Mouse (Mus musculus): Measurements from ENCODE around the gene Slc35a2. TPM values are rescaled to one million over a fixed set of nuclear protein-coding genes. Genes with fewer than 3 reads are reported as not detected.

The Slc35a2 gene
- polyA plus RNA-seq, 1 experiment from 2014 or later, result 12.5 TPM

- Histone ChIP-seq H3K4me2 (no peak overlapping the region), H3K27ac (ENCODE audit: low read depth, low read length) (no peak overlapping the region), H3K9me3 (ENCODE audit: control insufficient read depth, low read length) (no peaks in the 10 kb centered on the region), H3K4me1 (replicated peaks; ENCODE audit: control insufficient read depth, insufficient read depth, low read length) (peaks cover 3% of the 10 kb centered on the region), H3K27me3 (replicated peaks; ENCODE audit: control insufficient read depth, insufficient read depth, low read length) (no peaks in the 10 kb centered on the region), H3K36me3 (ENCODE audit: control insufficient read depth, insufficient read depth, low read length) (no peaks in the 10 kb centered on the region; the same call in 1 of the 2 replicates), H3K9ac (ENCODE audit: low read depth, low read length) (no peak overlapping the region), H3K4me3 (ENCODE audit: low read depth, low read length) (no peak overlapping the region)
- 81% methylated on average over 1 of the region's 1 CpGs for WGBS
- ATAC-seq (replicated peaks; ENCODE audit: low FRiP score) (no peak), DNase-seq (ENCODE audit: low spot score) (no peak)
Observed at GRCm38 (mm10) chrX:7863181-7863580, 20.6 kb upstream of the Slc35a2 start.

DNA sequence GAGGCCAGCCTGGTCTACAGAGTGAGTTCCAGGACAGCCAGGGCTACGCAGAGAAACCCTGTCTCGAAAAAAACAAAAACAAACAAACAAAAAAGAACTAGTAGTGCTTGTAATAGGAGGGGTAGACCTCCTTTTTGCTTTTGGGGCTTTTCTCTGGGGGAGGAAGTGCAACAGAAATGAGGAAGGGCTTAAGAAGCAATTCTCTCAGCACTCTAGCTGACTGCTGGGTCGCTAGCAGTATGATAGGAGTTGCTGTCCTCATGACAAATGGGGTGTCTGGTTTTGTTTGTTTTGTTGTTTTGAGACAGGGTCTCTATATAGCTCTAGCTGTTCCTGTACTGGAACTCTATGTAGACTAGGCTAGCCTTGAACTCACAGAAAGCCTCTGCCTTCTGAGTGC, 19.3 kb upstream of the Slc35a2 start:
- Histone ChIP-seq H3K9ac (ENCODE audit: low read depth, low read length) (no peak overlapping the region), H3K4me1 (replicated peaks; ENCODE audit: control insufficient read depth, insufficient read depth, low read length) (peaks cover 3% of the 10 kb centered on the region), H3K4me3 (ENCODE audit: low read depth, low read length) (no peak overlapping the region), H3K4me2 (no peak overlapping the region), H3K9me3 (ENCODE audit: control insufficient read depth, low read length) (no peaks in the 10 kb centered on the region), H3K27ac (ENCODE audit: low read depth, low read length) (no peak overlapping the region), H3K27me3 (replicated peaks; ENCODE audit: control insufficient read depth, insufficient read depth, low read length) (no peaks in the 10 kb centered on the region), H3K36me3 (ENCODE audit: control insufficient read depth, insufficient read depth, low read length) (no peaks in the 10 kb centered on the region; the same call in 1 of the 2 replicates)
- no peak for DNase-seq (ENCODE audit: low spot score)
- WGBS, result 69% methylated on average over 3 of the region's 3 CpGs
- no peak for ATAC-seq (replicated peaks; ENCODE audit: low FRiP score)

- Histone ChIP-seq H3K9me3 (ENCODE audit: control insufficient read depth, low read length) (no peaks in the 10 kb centered on the region), H3K27ac (ENCODE audit: low read depth, low read length) (no peak overlapping the region), H3K4me2 (0 out of 2 replicates have a peak overlapping the region, but pooled peaks have one; percentile 9), H3K27me3 (replicated peaks; ENCODE audit: control insufficient read depth, insufficient read depth, low read length) (no peaks in the 10 kb centered on the region), H3K36me3 (ENCODE audit: control insufficient read depth, insufficient read depth, low read length) (no peaks in the 10 kb centered on the region; the same call in 1 of the 2 replicates), H3K4me3 (ENCODE audit: low read depth, low read length) (no peak overlapping the region), H3K9ac (ENCODE audit: low read depth, low read length) (no peak overlapping the region), H3K4me1 (replicated peaks; ENCODE audit: control insufficient read depth, insufficient read depth, low read length) (peaks cover 2% of the 10 kb centered on the region)
- DNase-seq (ENCODE audit: low spot score) (no peak), ATAC-seq (replicated peaks; ENCODE audit: low FRiP score) (no peak)
- WGBS, result 50% methylated on average over 2 of the region's 2 CpGs
Observed at GRCm38 (mm10) chrX:7865343-7865742, 18.5 kb upstream of the Slc35a2 start.

GRCm38 (mm10) chrX:7865786-7866185, 18.0 kb upstream of the Slc35a2 start:
- no peak overlapping the region for H3K4me3 ChIP-seq (ENCODE audit: low read depth, low read length)
- H3K9ac ChIP-seq (ENCODE audit: low read depth, low read length), result no peak overlapping the region
- ATAC-seq (replicated peaks; ENCODE audit: low FRiP score) (no peak), DNase-seq (ENCODE audit: low spot score) (no peak)
- H3K4me2 ChIP-seq, result no peak overlapping the region
- no peaks in the 10 kb centered on the region; the same call in 1 of the 2 replicates for H3K36me3 ChIP-seq (ENCODE audit: control insufficient read depth, insufficient read depth, low read length)
- no peaks in the 10 kb centered on the region for H3K9me3 ChIP-seq (ENCODE audit: control insufficient read depth, low read length)
- WGBS, result 43% methylated on average over 2 of the region's 2 CpGs
- H3K4me1 ChIP-seq (replicated peaks; ENCODE audit: control insufficient read depth, insufficient read depth, low read length), result no peaks in the 10 kb centered on the region; the same call in 1 of the 2 replicates
- H3K27me3 ChIP-seq (replicated peaks; ENCODE audit: control insufficient read depth, insufficient read depth, low read length), result no peaks in the 10 kb centered on the region
- no peak overlapping the region for H3K27ac ChIP-seq (ENCODE audit: low read depth, low read length)

DNA sequence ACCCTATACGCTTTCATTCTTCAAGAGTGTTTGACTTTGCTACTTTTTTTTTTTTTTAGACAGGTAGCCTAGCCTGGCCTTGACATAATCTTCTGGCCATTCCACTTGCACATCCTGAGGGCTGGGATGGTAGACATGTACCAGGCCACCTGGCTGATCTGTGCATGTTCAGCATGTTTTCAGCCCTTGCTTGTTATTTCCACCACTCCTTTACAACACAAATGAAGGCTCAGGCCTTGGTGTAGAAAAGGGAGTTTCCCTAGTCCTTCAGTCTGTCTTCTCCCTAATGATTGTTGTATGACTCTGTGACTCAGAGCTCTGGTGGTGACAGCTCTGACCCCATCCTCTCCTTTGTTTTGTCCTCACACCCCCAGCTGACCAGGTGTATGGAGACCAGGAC, 16.7 kb upstream of the Slc35a2 start:
- H3K9me3 ChIP-seq (ENCODE audit: control insufficient read depth, low read length), result no peaks in the 10 kb centered on the region
- H3K4me1 ChIP-seq (replicated peaks; ENCODE audit: control insufficient read depth, insufficient read depth, low read length), result no peaks in the 10 kb centered on the region
- ATAC-seq (replicated peaks; ENCODE audit: low FRiP score) (no peak), DNase-seq (ENCODE audit: low spot score) (no peak)
- no peak overlapping the region for H3K9ac ChIP-seq (ENCODE audit: low read depth, low read length)
- H3K4me3 ChIP-seq (ENCODE audit: low read depth, low read length), result no peak overlapping the region
- no peaks in the 10 kb centered on the region for H3K27me3 ChIP-seq (replicated peaks; ENCODE audit: control insufficient read depth, insufficient read depth, low read length)
- H3K36me3 ChIP-seq (ENCODE audit: control insufficient read depth, insufficient read depth, low read length), result peaks cover 3% of the 10 kb centered on the region; the same call in 1 of the 2 replicates
- no peak overlapping the region for H3K27ac ChIP-seq (ENCODE audit: low read depth, low read length)
- 96% methylated on average over 1 of the region's 1 CpGs for WGBS
- H3K4me2 ChIP-seq, result no peak overlapping the region

- no peaks in the 10 kb centered on the region for H3K27me3 ChIP-seq (replicated peaks; ENCODE audit: control insufficient read depth, insufficient read depth, low read length)
- H3K4me1 ChIP-seq (replicated peaks; ENCODE audit: control insufficient read depth, insufficient read depth, low read length), result no peaks in the 10 kb centered on the region
- no peak overlapping the region for H3K27ac ChIP-seq (ENCODE audit: low read depth, low read length)
- ATAC-seq (replicated peaks; ENCODE audit: low FRiP score) (no peak), DNase-seq (ENCODE audit: low spot score) (no peak)
- WGBS, result 66% methylated on average over 2 of the region's 2 CpGs
- H3K9me3 ChIP-seq (ENCODE audit: control insufficient read depth, low read length), result no peaks in the 10 kb centered on the region
- no peak overlapping the region for H3K9ac ChIP-seq (ENCODE audit: low read depth, low read length)
- no peak overlapping the region for H3K4me3 ChIP-seq (ENCODE audit: low read depth, low read length)
- H3K36me3 ChIP-seq (ENCODE audit: control insufficient read depth, insufficient read depth, low read length), result peaks cover 3% of the 10 kb centered on the region; the same call in 1 of the 2 replicates
- H3K4me2 ChIP-seq, result no peak overlapping the region
Observed at GRCm38 (mm10) chrX:7868506-7868905, 15.3 kb upstream of the Slc35a2 start.

DNA sequence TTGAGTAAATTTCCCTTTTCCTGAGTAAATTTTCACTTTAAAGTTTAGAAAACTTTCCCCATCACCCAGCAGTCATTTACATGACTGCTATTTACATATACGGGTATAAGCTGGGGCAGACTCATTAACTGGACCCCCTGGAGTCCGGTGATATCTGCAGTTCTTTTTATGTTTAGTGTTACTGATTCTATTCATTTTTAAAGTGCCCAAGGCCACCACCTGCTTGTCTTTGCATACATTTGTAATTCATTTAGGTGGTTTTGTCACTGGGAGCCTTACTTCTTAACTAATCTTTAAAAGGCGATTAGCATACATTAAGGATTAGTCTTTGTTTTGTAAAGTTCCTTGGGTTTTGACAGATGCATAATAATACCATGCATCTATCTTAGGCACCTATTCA, 14.0 kb upstream of the Slc35a2 start:
- no peak overlapping the region for H3K27ac ChIP-seq (ENCODE audit: low read depth, low read length)
- no peak overlapping the region for H3K9ac ChIP-seq (ENCODE audit: low read depth, low read length)
- no peak for ATAC-seq (replicated peaks; ENCODE audit: low FRiP score)
- H3K4me3 ChIP-seq (ENCODE audit: low read depth, low read length), result no peak overlapping the region
- no peaks in the 10 kb centered on the region for H3K4me1 ChIP-seq (replicated peaks; ENCODE audit: control insufficient read depth, insufficient read depth, low read length)
- no peaks in the 10 kb centered on the region for H3K27me3 ChIP-seq (replicated peaks; ENCODE audit: control insufficient read depth, insufficient read depth, low read length)
- DNase-seq (ENCODE audit: low spot score), result no peak
- H3K36me3 ChIP-seq (ENCODE audit: control insufficient read depth, insufficient read depth, low read length), result peaks cover 5% of the 10 kb centered on the region; the same call in 1 of the 2 replicates
- 55% methylated on average over 3 of the region's 3 CpGs for WGBS
- H3K4me2 ChIP-seq, result no peak overlapping the region
- no peaks in the 10 kb centered on the region for H3K9me3 ChIP-seq (ENCODE audit: control insufficient read depth, low read length)

DNA sequence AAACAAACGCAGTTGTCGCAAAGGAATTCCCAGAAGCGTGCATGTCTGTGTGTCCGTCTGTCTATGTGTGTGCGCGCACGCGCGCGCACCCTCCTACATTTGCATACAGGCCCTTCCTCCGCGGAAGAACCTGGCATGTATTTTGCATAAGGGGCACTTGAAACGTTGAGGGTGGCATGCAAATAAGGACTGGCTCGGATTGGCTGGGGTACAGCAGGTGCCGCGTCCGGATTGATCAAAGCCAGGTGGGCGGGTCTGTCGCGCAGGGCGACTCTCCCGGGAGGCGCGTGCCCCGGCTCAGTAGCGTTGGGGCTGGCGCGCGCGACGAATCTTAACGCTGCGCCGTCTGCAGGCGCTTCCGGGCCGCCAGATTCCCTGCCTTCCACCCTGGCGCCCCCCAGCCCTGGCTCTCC, 5.8 kb upstream of the Slc35a2 start, which contains the start of gene Pim2:
Gene Pim2 (plus strand): TSS at position 256 of the 413 bp plus-strand sequence.
- Histone ChIP-seq H3K27me3 (replicated peaks; ENCODE audit: control insufficient read depth, insufficient read depth, low read length) (no peaks in the 10 kb centered on the region), H3K4me3 (ENCODE audit: low read depth, low read length) (peak within 1 kb of the TSS; percentile 58), H3K4me1 (replicated peaks; ENCODE audit: control insufficient read depth, insufficient read depth, low read length) (peaks cover 3% of the 10 kb centered on the region; the same call in 1 of the 2 replicates), H3K9ac (ENCODE audit: low read depth, low read length) (peak within 1 kb of the TSS; percentile 53; the same call in 1 of the 2 replicates), H3K4me2 (peak within 1 kb of the TSS; percentile 96), H3K27ac (ENCODE audit: low read depth, low read length) (no peak within 1 kb of the TSS), H3K36me3 (ENCODE audit: control insufficient read depth, insufficient read depth, low read length) (peaks cover 3% of the 10 kb centered on the region; the same call in 1 of the 2 replicates), H3K9me3 (ENCODE audit: control insufficient read depth, low read length) (no peaks in the 10 kb centered on the region)
- ATAC-seq (replicated peaks; ENCODE audit: low FRiP score) (peak; percentile 96), DNase-seq (ENCODE audit: low spot score) (peak; percentile 65)
- 8% methylated on average over 37 of the region's 38 CpGs for WGBS

- H3K4me1 ChIP-seq (replicated peaks; ENCODE audit: control insufficient read depth, insufficient read depth, low read length), result peaks cover 3% of the 10 kb centered on the region; the same call in 1 of the 2 replicates
- no peaks in the 10 kb centered on the region for H3K9me3 ChIP-seq (ENCODE audit: control insufficient read depth, low read length)
- peak overlapping the region; percentile 58 for H3K4me3 ChIP-seq (ENCODE audit: low read depth, low read length)
- ATAC-seq (replicated peaks; ENCODE audit: low FRiP score) (0 out of 2 replicates have a peak, but pooled peaks have one; percentile 10), DNase-seq (ENCODE audit: low spot score) (no peak)
- peak overlapping the region; percentile 53; the same call in 1 of the 2 replicates for H3K9ac ChIP-seq (ENCODE audit: low read depth, low read length)
- H3K4me2 ChIP-seq, result peak overlapping the region; percentile 96
- H3K27me3 ChIP-seq (replicated peaks; ENCODE audit: control insufficient read depth, insufficient read depth, low read length), result no peaks in the 10 kb centered on the region
- peaks cover 3% of the 10 kb centered on the region; the same call in 1 of the 2 replicates for H3K36me3 ChIP-seq (ENCODE audit: control insufficient read depth, insufficient read depth, low read length)
- whole genome bisulfite sequencing, result 17% methylated on average over 21 of the region's 21 CpGs
- H3K27ac ChIP-seq (ENCODE audit: low read depth, low read length), result no peak overlapping the region
Observed at GRCm38 (mm10) chrX:7878495-7878894, 5.3 kb upstream of the Slc35a2 start.

Measured in liver, embryonic 11.5 days (tissue).